Mouse (Mus musculus): ENCODE measurements around the gene Fam133b.

- TF ChIP-seq CTCF (IDR thresholded peaks at IDR 0.05; ENCODE audit: low read depth): no peak
- TF ChIP-seq EP300 (IDR thresholded peaks at IDR 0.05; ENCODE audit: low read depth): no peak
Measured at GRCm38 (mm10) chr5:3511097-3511795, 32.4 kb upstream of the Fam133b start.
